Mouse (Mus musculus) cerebellum, adult 11 months (tissue): ENCODE measurements around the gene Gm11172.
"Not testable (repeated sequence)": the region's sequence is repeated elsewhere in the genome, so short reads cannot be mapped to it uniquely, and the experiment has no call there.

Experiments used
- DNase-seq: peaks from one replicate; pipeline ENCODE4 v3.0.0; 2022

Gene Gm11172

DNA sequence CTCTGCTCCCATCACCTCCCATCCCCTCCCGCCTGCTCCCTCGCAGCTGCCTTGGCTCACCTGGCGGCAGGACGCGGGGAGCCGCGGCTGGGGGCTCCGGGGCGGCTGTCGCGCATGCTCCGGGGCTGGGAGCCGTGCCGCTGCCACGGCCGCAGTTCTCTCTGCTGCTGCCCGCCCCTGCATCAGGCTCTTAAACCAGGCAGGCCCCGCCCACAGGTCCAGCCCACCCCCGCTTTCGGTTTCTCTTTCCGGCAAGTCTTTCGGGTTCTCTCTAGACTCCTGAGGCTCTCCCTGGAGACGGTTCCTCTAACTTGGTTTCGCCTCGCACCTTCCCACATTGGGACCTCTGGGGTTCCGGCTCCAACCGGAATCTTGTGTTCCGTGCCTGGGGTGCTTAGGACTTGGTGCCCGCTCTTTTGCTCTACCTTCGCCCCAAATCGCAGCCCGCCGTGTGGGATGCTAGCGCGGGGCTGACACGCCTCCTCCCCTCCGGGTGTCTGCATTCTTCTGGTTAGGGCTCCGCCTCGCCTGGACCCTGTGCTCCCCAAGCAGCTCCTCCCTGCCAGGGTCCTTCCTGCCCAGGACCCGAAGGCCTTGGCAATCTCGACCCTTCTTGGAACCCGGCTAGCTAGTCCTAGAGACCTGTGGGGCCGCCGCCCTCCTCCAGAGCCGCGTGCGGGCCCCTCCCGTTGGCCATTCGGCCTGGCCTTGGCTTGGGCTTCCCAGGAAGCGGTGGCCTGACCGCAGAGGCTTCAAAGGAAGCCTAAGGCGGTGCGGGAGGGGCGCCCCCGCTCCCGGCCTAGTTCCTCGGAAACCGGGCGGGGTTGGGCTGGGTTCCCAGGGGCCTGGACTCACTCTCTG, 27.1 kb upstream of the Gm11172 start, which contains the start of gene Socs1:
Gene Socs1 (minus strand): TSS at position 166 of the 861 bp plus-strand sequence.
- peak; percentile 64 for DNase-seq

DNA sequence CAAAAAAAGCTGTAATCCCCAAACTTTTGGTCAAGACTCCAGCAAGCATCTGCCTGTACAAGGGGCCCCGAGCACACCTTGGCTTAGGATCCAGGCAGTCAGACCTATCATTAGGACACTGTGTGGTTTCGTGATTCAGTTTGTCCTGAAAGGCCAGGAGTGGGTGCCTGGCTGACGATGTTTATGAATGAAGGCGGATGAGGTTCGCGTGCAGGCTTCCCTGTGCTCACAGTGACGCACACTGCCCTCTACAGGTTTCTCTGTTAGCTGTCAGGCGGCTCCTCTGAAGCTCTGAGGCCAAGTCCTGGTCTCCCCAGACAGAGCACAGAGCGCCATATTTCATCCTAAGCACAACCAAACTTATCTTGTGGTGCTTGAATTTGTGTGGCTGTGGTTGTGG, 26.4 kb upstream of the Gm11172 start:
- peak; percentile 79 for DNase-seq

DNA sequence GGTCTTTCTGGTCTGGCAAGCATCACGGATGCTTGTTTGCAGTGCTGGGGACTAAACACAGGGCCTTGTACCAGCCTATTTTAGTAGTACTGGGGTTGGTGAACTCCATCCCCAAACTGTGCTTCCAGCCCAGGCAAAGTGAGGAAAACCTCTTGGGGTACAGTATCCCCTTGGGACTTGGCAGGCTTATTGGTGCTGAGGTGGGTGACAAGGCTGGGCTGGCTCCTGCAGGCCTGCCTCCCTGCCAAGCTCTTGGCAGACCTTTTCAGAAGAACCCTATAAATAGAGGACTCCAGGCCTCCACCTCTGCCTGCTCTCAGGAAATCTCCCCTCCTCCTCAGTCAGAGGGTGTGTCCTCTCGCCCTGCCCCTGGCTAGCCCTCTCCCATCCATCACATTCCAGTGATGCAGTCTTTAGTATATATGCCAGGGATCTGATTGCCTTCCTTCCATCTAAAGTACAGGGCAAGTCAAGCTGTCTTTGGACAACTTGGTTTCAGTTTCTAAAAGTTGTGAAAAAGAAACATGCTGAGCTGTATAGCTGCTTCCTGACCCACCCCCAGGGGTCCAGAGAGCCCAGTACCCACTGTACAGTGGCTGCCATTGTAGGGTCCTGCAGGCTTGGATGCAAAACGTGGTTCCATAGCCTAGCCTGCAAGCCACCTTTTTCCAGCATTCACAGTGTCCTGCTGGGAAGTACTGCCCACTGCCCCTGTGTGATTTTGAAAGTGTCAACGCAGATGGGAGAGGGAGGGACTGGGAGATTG, 25.8 kb upstream of the Gm11172 start:
- DNase-seq, result no peak

DNA sequence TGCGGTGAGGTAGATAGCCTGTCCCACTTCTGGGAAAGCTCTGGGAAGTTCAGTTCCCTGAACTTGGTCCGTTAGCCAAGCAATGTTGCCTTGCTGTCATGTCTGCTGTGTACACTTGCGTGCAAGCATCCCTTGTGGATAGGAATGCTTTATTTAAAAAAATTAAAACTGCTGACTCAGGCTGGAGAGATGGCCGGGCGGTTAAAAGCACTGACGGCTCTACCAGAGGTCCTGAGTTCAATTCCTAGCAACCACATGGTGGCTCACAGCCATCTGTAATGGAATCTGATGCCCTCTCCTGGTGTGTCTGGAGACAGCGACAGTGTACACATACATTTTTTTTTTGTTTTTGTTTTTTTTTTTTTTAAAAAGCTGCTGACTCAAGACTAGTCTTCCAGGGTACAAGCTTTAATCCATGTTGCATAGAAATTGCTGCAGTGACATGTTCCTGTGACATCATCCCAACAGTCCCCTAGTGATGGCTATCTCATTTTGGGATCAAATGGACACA, 25.1 kb upstream of the Gm11172 start:
- DNase-seq, result no peak

DNA sequence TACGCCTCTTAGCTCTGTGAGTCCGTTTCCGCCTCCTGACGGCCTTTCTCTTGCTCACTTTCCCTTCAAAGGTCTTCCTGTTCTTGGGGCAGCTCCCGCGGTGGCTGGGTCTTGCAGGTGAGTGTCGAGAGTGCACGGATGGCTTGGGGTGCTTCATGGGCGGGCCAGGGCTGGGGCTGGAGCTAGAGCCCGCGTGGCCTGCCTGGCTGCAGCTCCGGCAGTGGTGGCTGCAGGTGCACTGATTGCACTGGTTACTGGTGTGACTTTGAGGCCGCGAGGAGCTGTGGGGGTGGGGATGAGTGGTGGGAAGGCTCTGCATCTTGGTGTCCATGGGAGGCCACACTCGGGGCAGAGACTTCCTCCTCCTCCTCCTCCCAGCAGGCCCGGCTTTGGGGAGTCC, 24.4 kb upstream of the Gm11172 start, which contains the start of gene Tnp2:
Gene Tnp2 (minus strand): TSS at position 390 of the 400 bp plus-strand sequence.
- no peak for DNase-seq

DNA sequence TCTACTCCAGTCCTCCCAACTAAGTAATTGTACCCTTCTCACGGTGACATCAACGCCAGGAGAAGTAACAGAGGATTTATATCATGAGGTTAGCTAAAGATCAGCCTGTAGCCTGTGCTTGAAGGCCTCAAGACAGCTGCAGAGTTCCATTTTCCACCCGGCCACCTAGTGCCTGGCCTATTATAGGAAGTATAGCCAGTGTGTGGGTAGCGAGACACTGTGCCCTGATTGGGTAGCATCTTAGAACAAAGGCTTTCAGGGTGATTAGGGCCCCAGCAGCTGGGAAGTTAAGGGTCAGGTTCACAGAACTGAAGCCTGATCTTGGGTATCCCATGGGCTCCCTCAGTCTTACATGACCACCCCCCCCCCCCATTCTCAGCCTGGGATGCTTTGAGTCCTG, 23.8 kb upstream of the Gm11172 start:
- DNase-seq, result no peak

DNA sequence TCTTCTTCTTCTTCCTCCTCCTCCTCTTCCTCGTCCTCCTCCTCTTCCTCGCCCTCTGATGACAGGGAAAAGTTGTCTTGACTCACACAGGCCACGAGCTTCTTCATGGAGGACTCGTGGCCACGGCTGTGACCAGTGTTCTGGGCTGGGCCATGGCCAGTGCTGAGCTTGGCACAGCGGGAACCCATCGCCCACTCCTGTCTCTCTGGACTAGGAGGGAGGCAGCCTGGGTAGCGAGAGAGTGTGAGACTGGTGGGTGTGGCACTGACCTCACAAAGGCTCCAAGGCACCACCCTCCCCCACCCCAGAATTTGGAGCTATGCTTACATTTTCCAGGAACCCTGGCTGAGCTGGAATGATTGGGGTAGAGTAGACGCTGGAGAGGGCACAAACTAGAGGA, 22.0 kb upstream of the Gm11172 start, which contains the start of gene Prm3:
Gene Prm3 (minus strand): TSS at position 213 of the 400 bp plus-strand sequence.
- no peak for DNase-seq

DNA sequence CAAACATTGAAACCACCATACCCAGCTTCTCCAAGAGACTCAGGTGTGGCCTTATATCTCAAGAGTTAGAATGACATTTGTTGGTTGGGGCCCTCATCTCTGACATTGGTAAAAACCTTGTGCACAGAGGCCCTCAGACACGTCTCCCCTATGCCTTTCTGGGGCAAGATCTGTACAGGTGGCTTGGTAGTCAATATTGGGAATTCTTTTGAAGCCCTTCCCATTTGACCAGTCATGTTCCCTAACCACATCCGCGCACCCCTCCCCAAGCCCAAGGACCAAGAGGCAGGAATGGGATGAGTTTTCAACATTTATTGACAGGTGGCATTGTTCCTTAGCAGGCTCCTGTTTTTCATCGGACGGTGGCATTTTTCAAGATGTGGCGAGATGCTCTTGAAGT, 16.7 kb upstream of the Gm11172 start, which contains the start of gene Prm2:
Gene Prm2 (minus strand): TSS at position 101 of the 400 bp plus-strand sequence.
- no peak for DNase-seq

DNA sequence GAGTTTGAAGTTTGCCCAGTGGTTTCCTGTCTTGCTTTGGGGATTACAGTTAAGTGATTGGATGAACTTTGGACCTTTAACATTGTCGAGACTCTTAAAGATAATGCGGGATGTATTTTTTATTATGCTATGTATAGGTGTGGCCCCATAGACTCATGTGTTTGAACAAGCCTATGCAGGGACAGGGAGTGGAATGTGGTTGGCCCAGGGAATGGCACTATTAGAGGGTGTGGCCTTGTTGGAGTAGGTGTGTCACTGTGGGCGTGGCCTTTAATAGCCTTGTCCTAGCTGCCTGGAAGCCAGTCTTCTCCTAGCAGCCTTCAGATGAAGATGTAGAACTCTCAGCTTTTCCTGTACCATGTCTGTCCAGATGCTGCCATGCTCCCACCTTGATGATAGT, 10.3 kb upstream of the Gm11172 start:
- DNase-seq, result not testable (repeated sequence)

DNA sequence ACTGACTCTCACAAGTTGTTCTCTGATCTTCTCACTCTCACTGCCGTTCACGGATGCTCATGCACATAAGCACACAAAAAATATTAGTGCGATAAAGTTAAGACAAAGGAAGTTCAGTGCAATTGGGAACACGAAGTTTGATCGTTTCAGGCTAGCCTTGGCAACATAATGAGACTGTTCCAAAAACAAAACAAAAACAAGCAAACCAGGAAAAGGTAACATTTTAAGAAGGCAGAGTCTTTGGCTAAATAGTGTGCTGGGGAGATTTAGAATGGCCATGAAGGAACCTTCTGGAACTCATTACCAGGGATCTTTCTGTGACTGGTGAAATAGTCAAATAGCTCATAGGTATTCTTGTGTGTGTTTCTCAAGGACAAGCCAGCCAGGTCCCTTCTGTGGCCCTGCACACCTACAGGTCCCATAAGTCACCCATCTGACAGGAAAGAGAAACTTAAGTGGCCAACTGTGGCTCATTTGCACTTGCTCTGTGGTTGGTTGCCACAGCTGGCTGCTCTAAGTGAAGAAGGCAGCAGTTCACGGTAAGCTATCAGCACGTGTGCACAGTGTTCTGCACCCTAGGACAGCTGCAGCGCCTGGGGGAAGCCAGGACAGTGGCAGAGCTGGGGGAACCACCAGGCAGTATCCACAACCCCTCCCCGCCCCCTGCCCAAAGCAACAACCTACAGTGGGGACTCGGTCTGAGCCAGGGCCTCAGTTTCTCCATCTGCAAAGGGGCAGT, 6.8 kb upstream of the Gm11172 start, which contains the start of gene Prm1:
Gene Prm1 (minus strand): TSS at position 51 of the 739 bp plus-strand sequence.
- DNase-seq, result no peak

DNA sequence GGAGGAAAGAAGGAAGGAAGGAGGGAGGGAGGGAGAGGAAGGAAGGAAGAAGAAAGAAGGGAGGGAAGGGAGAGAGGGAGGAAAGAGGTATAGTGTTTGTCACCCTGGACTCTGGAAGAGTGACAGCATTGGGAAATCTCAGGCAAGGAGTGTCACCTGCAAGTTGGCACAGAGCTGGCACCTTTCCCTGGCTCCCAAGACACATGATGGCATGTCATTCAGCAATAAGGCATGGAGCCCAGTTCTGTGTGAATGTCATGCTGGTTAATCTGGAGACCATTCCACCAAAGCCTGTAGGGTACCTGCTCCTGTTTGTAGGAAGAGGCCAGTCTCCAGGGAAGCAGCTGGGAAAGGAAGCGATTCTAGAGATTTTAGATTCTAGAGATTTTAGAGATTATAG, 2.3 kb upstream of the Gm11172 start:
- peak; percentile 23 for DNase-seq

DNA sequence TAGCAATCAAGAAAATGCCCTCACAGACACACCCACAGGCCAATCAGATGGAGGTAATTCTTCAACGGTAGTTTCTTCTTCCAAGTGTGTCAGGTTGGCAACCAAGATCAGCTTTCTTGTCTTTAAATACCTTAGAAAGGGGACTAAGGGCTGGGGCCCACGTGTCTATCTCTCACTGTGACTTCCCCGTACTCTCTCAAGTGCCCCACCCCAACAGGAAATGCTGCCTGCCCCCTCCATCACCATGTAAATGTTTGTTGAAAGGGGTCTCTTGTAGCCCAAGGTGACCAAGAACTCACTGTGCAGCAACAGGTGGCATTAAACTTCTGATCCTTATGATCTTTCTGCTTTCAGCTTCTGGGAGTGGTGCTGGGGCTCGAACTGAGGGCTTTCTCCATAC, 1.0 kb downstream of the Gm11172 start:
- no peak for DNase-seq

DNA sequence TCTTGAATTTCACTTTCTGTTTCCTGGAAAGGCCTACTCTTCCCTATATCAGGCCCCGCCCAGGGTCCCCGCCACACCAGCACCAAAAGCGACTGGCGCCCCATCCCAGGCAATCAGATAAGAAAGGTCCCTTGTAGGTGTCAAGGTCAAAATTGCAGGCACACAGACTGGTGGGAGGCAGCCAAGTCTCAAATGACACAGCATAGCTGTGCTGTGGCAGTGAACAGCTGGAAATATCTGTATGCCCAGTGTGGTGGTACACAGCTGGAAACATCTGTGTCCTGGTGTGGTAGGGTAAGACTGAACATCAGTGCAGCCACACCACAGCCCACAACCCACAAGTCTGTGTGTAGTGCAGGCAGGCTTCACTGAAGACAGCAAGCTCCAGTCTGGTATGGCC, 2.1 kb downstream of the Gm11172 start:
- no peak for DNase-seq

DNA sequence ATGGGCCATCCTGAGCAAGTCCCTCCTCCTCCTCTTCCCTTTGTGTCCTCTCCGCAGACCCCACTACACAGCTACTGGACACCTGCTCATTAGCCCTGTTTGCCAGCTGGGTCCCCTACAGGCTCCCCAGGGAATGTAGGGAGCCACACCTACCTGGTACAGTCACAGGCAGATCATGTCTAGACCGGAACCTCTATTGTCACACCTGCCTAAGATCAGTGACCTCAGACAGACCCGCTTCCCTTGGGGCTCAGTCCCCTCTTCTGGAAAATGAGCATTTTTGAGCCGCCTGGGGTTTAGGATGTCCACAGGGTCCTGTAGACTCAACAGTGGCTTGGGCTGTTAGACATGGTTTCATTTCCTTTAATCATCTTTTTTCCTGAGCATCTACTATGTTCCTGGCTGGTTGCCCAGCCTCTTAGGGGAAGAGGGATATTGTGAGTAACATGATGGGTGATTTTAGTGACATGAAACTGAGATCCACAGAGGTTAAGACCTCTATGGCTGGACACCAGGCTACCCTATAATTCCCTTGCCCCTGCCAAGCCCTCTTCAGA, 5.9 kb downstream of the Gm11172 start:
- no peak for DNase-seq

DNA sequence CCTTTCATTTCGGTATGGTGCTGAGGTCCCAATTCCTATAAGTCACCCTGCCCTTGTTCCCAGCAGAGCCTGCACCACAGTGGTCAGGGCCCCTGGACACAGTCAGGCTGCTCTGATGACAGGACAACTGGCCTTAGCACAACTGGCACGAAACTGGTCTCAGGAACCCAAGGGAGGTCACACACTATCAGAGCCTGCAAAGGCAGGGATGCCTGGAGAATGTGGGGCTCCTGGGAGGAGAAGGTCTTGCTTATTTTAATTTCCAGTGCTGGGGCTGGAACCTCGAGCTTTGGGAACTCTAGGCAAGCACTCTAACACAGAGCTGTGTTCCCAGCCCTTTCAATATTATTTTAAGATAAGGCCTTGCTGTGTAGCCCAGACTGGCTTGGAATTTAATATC, 7.3 kb downstream of the Gm11172 start:
- no peak for DNase-seq

DNA sequence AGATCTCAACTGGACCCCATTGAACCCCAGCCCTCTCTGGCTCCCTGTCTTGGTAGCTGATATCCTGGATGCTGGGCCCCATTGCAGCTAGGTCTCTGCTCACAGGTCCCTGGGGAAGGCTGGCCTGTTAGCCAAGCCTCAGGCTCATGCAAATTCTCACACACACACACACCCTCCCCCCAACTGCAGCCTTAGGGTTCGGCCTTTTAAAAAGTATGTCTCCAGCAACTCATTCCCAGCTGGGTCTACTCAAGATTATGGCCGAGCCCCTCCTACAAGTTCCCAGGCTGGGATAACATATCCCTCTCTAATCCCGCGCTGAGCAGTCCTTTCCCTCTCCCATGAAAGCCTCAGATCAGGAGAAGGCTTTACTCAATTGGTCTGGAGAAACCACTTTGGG, 8.7 kb downstream of the Gm11172 start:
- DNase-seq, result no peak

DNA sequence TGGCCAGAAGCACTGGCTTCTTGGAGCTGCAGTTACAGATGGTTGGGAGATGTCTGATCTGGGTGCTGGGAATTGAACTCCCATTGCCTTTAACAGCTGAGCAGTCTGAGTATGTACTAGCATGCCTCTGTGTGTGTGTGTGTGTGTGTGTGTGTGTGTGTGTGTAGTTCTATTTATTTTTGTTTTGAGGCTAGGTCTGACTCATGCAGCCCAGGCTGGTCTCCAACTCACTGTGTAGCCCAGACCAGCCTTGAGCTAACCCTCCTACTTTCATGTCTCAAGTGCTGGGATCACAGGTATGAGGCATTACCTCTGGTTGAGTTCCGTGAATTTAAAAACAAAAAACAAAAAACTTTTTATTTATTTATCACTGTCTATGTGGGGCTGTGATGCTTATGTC, 11.8 kb downstream of the Gm11172 start:
- DNase-seq, result no peak

DNA sequence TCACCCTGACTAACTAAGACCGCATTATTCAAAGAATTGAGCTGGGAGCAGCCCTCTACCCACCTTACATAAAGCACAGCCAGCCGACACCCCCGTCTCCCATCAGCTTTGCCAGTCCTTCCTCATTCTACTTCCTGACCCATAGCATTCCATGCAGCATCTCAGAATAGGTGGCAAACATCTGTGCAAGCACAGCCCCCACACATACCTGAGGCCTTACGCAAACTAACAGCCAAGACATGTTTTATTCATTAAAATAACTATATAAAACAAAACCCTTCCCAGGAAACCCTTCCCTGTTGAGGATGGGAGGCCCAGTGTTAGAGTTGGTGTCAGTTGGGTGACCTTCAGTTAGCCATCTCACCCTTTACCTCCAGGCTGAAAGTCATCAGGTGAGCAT, 13.1 kb downstream of the Gm11172 start:
- DNase-seq, result no peak

DNA sequence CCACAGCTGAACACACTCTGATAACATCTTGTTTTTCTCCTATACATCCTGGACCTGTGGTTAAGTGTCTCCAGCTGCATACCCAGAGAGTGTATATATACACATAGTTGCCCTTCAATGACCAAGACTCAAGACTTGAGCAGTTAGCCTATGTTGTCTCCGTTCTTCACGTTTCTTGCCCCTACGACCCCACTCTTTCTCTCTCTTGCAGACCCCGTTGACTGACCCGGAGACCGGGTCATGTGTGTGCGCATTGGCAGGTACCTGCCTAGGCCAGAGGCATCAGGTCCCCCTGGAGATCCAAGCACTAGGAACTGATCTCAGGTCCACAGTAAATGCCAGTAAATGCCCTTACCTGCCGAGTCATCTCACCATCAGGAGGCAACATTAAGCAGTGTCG, 14.6 kb downstream of the Gm11172 start:
- DNase-seq, result no peak

DNA sequence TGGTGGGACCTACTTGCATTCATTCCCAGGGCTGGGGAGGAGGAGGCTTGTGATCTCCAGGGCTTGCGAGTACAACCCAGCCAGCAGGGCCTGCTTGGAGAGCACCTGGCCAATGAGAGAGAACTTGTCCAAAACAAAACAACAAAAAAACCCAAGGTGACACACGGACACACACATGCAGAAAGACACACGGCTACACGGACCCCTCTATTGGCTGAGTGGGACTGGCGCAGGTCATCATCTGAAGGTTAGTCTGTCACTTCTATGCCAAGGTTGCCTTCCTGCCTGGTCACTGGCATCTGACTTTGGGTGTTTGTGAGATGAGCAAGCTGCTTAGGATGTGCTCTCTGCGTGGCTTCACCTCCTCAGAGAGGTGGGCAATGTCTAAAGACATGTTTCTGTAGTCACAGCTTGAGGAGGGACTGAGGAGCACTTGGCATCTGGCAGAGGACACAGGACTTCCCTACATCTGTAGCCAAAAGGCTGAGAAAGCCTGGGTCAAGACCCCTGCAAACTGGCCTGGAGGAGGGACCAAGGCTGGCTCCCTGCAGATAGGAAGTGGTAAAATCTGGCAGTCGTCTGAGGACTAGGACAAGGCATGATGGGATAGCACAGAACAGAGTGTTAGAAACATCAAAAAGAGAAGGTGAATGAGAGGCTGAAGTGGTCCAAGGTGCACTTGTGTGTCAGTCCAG, 15.2 kb downstream of the Gm11172 start:
- DNase-seq, result no peak

DNA sequence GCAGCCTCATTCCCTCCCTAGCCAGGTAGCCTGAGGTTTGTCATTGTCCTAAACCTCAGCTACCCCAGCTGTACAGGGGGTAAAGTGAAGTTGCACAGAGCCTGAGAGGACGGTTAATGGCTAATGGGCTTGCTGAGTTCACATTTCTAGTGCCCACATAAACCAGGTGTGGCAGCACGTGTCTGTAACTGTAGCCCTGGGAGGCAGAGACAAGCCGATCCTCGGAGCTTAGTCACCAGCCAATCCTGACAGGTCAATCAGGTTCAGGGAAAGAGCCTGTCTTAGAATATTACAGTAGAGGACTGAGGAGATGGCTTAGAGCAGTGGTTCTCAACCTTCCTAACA, 15.7 kb downstream of the Gm11172 start:
- DNase-seq, result no peak

DNA sequence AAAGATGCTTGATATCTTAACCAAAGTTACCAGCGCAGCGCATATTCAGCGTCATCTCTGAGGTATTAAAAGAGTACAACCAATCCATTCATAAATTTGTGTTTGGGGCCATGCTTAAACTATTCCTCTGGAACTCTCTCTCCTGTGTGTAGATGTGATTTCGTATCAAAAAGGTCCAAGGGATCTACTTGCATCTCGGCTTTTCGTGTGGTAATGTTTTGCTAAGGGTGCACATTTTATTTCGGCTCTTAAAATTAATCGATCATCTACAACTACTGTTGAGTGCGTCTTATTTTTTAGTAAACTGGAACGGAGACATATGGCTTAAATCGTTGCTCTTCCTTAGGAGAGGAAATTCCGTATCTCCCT, 21.8 kb downstream of the Gm11172 start:
- DNase-seq, result no peak
